Mouse (Mus musculus) ES-CJ7 (cell line): ENCODE results near the gene Mroh7.

Experiments used
- DNase-seq: peaks from one replicate; pipeline ENCODE4 v3.0.0; 2011; ENCODE audit warnings: low read depth, low spot score

Gene Mroh7

DNA sequence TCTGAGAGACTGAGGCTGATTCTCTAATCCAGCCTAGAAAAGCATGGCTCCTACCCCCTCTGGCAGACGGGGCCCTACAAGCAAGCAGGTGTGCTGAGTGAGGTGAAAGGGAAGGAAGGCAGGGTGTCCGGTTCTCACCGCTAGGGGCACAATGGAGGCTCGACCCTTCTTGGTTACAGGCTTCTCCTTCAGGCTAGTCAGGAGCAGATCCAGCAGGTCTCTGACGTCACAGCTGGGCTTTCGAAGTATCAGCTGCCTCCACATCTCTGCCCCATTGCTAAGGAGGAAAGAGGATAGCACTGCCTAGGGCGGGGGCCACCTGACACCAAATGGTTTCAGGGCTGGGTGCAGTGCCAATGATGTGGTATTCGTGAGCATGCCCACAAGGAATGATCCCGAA lies 30.7 kb downstream of the Mroh7 start:
- DNase-seq: peak; percentile 85

DNA sequence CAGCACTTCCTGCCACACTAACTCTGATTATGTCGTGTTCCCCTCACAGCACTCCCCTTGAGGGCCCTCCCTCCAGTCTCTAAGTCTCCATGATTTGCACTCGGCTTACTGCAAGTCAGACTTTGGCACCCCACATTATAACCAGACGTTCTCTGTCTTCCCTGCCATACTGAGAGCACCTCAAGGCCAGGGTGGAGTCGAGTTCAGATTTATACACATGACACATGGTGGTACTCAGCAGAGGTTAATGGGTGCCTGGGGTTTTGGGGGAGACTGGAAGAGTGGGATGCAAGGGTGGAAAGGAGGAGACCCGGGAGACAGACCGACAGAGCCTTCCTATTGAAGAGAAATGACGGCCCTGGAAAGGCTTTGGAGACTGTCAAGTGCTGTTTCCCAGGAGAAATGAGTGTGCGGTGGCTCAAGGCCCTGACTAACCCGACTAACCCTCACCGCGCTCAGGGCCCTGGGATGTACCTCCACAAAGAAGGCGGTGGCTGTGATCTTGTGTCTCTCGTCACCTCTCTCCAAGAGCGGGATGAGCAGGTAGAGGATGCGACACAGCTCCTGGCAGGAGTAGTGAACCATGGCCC lies 36.8 kb downstream of the Mroh7 start:
- no peak for DNase-seq

- DNase-seq: no peak
These were observed 42.0 kb downstream of the Mroh7 start for GRCm38 (mm10) chr4:106688636-106689296.

DNA sequence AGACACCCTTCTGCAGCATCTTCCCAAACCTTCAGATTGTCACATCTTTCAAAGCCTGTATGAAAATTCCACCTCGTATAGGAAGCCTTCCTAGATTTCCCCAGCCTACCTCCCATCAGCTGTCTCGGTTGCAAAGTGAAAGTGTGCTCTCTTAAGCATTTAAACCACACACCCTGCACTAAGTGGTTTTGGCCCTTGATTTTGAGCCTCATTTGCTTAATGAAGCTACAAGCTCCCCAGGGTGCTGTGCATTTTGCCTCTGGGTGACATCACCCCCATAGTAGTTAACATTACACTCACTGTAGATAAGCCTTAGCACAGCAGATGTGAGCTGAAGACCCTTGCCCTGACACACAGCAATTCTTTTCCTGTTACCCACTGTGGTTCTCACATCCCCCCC lies 49.8 kb downstream of the Mroh7 start:
- no peak for DNase-seq

- DNase-seq: no peak
These were observed 51.6 kb downstream of the Mroh7 start for GRCm38 (mm10) chr4:106679152-106679551.

GRCm38 (mm10) chr4:106678442-106679118 lies 52.1 kb downstream of the Mroh7 start, which contains the start of gene Ttc4:
Gene Ttc4 (minus strand): TSS chr4:106678944.
- peak; percentile 95 for DNase-seq

- no peak for DNase-seq
These were observed 54.0 kb downstream of the Mroh7 start for GRCm38 (mm10) chr4:106676749-106677148.

DNA sequence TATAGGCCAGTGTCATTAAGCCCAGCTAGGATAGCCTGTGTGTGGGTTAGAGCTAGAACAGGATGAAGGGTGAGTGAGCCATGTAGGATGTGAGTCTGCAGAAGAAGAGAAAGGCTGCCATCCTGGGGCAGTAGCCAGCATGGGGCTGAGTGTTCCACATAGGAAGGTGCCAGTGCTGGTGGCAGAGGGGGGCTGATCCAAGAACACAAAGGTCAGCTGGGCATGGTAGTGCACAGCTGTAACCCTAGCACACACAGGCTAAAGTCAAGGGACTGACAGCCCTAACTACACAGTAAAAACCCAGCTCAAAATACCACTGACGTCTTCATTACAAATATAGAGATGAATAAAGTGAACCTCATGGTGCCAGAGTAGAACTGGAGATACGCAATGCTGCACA lies 64.2 kb downstream of the Mroh7 start:
- no peak for DNase-seq

GRCm38 (mm10) chr4:106665673-106666072 lies 65.1 kb downstream of the Mroh7 start:
- DNase-seq: no peak

GRCm38 (mm10) chr4:106665269-106665668 lies 65.5 kb downstream of the Mroh7 start:
- DNase-seq: no peak

DNA sequence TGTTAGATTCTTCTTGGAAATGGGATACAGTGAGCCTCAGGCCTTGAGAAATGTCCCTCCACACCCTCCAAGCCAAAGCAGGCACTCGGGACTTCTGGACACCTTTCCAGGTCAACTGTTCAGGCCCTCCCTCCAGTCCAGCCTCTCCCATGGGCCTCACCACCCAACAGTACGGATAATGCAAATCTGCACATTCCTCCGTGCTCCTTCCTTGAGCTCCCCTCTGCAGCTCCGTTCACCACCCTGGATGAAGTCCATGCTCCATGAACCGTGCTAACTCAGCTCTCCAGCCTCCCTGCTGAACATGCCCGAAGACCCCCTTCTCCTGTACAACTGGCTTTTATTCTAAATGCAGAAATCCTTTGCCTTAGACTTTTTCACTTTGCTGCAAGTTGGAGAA lies 66.0 kb downstream of the Mroh7 start:
- no peak for DNase-seq

DNA sequence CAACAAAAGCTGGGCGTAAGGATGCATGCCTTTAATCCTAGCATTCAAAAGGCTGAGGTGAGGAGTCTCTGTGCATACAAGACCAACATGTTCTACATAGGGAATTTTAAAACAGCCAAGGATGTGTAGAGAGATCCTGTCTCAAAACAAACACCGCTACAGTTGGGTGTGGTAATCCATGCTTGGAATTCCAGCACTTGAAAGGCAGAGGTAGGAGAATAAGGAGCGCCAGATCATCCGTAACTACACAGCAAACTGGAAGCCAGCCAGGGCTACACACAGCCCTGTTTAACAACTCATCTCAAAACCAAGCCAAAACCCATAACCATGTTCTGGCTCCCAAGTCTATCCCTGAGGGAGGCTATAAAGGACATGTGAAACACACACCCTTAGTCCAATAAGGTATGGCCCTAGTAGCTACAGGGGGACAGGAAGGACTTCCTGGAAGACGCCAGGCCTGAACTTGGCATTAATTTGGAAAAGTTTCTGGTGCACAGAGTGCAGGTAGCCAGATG lies 66.7 kb downstream of the Mroh7 start:
- DNase-seq: no peak

GRCm38 (mm10) chr4:106655681-106656080 lies 75.0 kb downstream of the Mroh7 start:
- no peak for DNase-seq

GRCm38 (mm10) chr4:106653051-106653450 lies 77.7 kb downstream of the Mroh7 start:
- peak; percentile 53 for DNase-seq

DNA sequence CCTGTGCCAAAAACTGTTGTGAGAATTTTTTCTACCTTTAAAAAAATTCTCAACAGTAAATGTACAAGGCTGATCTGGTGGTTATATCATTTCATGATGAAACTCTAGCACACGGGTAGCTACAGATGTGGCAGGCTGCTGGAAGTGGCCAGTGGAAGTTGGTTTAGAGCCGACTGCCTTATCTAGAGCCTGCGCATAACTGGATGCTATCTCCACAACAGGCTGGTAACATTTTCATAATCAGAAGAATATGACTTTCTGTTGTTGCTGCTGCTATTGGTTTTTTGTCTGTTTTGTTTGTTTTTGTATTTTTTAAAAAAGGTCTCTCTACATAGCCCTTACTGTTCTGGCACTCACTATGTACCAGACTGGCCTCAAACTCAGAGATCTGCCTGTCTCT lies 78.2 kb downstream of the Mroh7 start:
- no peak for DNase-seq

GRCm38 (mm10) chr4:106650833-106651527 lies 79.7 kb downstream of the Mroh7 start, which contains the start of gene Pars2:
Gene Pars2 (plus strand): TSS chr4:106651069.
- DNase-seq: peak; percentile 99

GRCm38 (mm10) chr4:106647137-106647536 lies 83.6 kb downstream of the Mroh7 start:
- no peak for DNase-seq

DNA sequence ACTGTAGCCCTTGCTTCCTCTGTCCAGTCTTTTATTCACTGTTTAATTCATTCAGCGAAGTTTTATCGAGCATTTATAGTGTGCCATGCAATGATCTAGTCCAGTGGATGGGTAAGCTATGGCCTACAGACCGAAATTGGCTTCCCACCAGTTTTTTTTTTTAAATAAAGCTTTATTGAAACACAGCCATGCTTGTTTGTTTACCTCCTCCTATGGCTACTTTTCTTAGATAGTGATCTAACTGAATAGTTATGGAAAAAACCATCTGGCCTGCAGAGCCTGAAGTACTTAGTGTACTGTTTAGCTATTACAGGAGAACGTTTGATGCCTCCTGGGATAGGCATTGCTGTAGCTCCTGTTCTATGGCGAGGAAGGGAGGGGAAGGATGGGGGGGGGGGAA lies 84.9 kb downstream of the Mroh7 start:
- DNase-seq: no peak

- DNase-seq: no peak
These were observed 86.5 kb downstream of the Mroh7 start for GRCm38 (mm10) chr4:106644218-106644610.

DNA sequence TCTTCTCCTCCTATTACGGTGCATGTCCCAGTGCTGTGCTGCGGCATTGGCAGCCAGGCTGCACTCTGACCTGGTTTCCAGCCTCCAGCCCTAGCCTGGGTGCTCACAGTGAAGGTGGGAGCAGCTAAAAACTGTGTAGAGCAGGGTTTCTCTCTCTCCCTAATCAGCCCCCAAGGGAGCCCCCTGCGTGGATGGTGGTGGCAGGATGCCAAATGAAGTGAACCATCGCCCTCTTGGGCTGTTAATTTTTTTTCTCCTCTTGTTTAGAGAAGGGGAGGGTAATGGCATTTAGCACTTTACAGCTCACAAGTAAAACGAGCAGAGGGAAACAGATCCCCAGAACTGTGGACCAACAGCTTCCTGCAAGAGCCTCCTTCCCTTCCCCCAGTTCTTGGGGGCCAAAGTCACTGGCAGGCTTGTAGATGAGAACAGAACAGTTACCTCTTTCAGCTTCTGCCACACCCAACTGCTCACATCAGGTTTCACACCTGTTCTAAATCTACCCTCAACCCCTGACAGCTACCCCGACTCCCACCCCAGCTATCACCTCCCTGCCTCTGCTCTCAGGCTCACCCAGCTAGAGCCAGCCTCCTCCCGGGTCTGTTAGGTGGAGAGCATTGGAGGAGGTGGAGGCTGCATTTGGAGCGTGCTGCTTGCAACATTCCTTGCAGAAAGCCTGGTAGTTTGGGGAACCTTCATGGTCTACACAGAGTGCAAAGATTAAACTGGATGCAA lies 87.1 kb downstream of the Mroh7 start:
- DNase-seq: no peak

DNA sequence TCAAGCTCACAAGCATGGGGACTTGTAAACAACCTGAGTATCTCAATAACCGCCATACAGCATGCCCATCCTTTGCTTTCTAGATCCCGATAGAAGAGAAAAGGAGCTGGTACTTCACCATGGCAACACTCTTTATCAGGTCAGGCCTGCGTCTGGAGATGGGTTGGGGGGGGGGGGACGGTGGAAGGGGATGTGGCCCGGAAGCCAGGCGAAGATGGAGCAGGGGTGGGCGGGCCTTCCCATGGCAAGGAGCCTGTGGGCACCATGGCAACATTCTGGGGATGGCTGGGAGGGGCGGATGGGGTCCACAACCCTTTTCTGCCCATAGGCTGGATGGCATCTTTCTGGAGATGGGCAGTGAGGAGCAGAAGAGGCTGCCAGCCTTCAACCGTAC lies 96.6 kb downstream of the Mroh7 start:
- DNase-seq: no peak
